In the genomic region with DNA sequence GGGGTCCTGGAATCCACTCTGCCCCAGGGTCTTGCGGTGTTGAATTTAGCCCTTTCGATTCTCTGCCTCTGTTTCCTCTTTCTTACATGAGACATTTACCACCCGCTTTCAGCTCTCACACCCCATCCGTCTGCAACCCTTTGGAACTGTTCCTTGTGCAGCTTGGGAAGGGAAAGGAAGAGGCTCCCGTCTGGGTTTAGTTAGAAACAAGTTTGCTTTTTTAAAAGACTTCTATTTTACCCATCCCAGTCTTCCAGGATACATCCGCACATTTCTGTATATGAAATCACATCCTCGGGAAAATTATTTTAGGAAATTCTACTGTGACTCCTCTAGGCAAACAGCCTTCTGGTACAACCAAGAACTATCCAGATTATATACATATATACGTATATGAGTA, we compare ENCODE assay signal across 37 mouse cellular contexts. TPM values are rescaled to one million over a fixed set of nuclear protein-coding genes. Genes with fewer than 3 reads are reported as not detected.
"Had no signal": no experiment of that assay in that cellular context is flagged by ENCODE, and none has a peak within 500 bp of the region (broad histone marks: within the 10 kb centered on the region; RNA-seq: fewer than 3 reads in every experiment).

No protein-coding gene starts in this region.

- H3K4me2 ChIP-seq: limb, embryonic 12.5 days; limb, embryonic 13.5 days; limb, embryonic 15.5 days; liver, embryonic 11.5 days; liver, embryonic 12.5 days; liver, embryonic 13.5 days; liver, embryonic 15.5 days; lung, embryonic 14.5 days; lung, embryonic 15.5 days; midbrain, embryonic 11.5 days; midbrain, embryonic 12.5 days; midbrain, embryonic 13.5 days; midbrain, embryonic 15.5 days; neural tube, embryonic 12.5 days had no signal

- H3K27me3 ChIP-seq: limb, embryonic 12.5 days; limb, embryonic 13.5 days; limb, embryonic 15.5 days; liver, embryonic 12.5 days; liver, embryonic 13.5 days; liver, embryonic 15.5 days; lung, embryonic 15.5 days; midbrain, embryonic 12.5 days; midbrain, embryonic 13.5 days; midbrain, embryonic 15.5 days; neural tube, embryonic 12.5 days had no signal

- DNase-seq: left cerebral cortex, postnatal 4 days; liver; liver, embryonic 13.5 days; liver, postnatal 0 days; lung, adult 18-20 months; lung, adult 2 months; lung, embryonic 14.5 days; lung, postnatal 10 days; lung, postnatal 14 days; lung, postnatal 36 days; lung, postnatal 4 days; midbrain, embryonic 14.5 days had no signal

- H3K4me1 ChIP-seq: limb, embryonic 10.5 days; limb, embryonic 12.5 days; liver, embryonic 12.5 days; liver, embryonic 13.5 days; liver, embryonic 15.5 days; lung, embryonic 15.5 days; megakaryocyte, embryonic 14.5 days; midbrain, embryonic 10.5 days; neural tube, embryonic 12.5 days had no signal

- ATAC-seq: liver, embryonic 12.5 days; liver, postnatal 0 days; lung, postnatal 0 days; midbrain, embryonic 13.5 days; midbrain, embryonic 15.5 days; midbrain, embryonic 16.5 days had no signal

- H3K36me3 ChIP-seq: liver, embryonic 12.5 days; liver, embryonic 13.5 days; liver, embryonic 15.5 days; lung, embryonic 15.5 days; midbrain, embryonic 10.5 days; midbrain, embryonic 12.5 days; midbrain, embryonic 13.5 days; midbrain, embryonic 15.5 days; neural tube, embryonic 12.5 days had no signal

- H3K4me3 ChIP-seq: limb, embryonic 10.5 days; limb, embryonic 12.5 days; limb, embryonic 13.5 days; limb, embryonic 15.5 days; liver, embryonic 12.5 days; liver, embryonic 13.5 days; liver, embryonic 15.5 days; lung, embryonic 15.5 days; megakaryocyte, embryonic 14.5 days; midbrain, embryonic 10.5 days; midbrain, embryonic 12.5 days; midbrain, embryonic 13.5 days; midbrain, embryonic 15.5 days; myocyte; neural tube, embryonic 12.5 days had no signal

- H3K9ac ChIP-seq: limb, embryonic 12.5 days; limb, embryonic 13.5 days; limb, embryonic 15.5 days; liver, embryonic 12.5 days; liver, embryonic 13.5 days; liver, embryonic 14.5 days; liver, embryonic 15.5 days; liver, postnatal 0 days; lung, embryonic 14.5 days; lung, embryonic 15.5 days; midbrain, embryonic 12.5 days; midbrain, embryonic 13.5 days; midbrain, embryonic 15.5 days; neural tube, embryonic 12.5 days had no signal

- H3K27ac ChIP-seq: limb, embryonic 10.5 days; limb, embryonic 12.5 days; limb, embryonic 13.5 days; limb, embryonic 15.5 days; liver, embryonic 12.5 days; liver, embryonic 13.5 days; liver, embryonic 14.5 days; liver, embryonic 15.5 days; lung, embryonic 15.5 days; macrophage; midbrain, embryonic 10.5 days; midbrain, embryonic 12.5 days; midbrain, embryonic 13.5 days; midbrain, embryonic 15.5 days; neural tube, embryonic 12.5 days had no signal

- H3K9me3 ChIP-seq: limb, embryonic 10.5 days; limb, embryonic 12.5 days; limb, embryonic 13.5 days; limb, embryonic 15.5 days; liver, embryonic 12.5 days; liver, embryonic 13.5 days; liver, embryonic 15.5 days; lung, embryonic 15.5 days; megakaryocyte, embryonic 14.5 days; midbrain, embryonic 10.5 days; midbrain, embryonic 12.5 days; midbrain, embryonic 13.5 days; midbrain, embryonic 15.5 days; neural tube, embryonic 12.5 days had no signal

RNA-seq across cellular contexts. Expression of gene Kcna6, which starts 11.7 kb away (rescaled TPM):
- total RNA-seq: liver, adult 2 months; megakaryocyte progenitor cell, adult 5-6 weeks; megakaryocyte, adult 5-6 weeks; megakaryocyte-erythroid progenitor cell, adult 5-6 weeks; monocyte, adult 5-6 weeks had no signal
- polyA plus RNA-seq: macrophage, myocyte had no signal
